Mouse (Mus musculus) heart, embryonic 16.5 days (tissue): ENCODE data around the gene Gm20388. TPM values are rescaled to one million over a fixed set of nuclear protein-coding genes. Genes with fewer than 3 reads are reported as not detected.

ENCODE experiments used
- ATAC-seq: fragments of 200-750 bp; cut with Nextera tagmentation; replicated peaks from 2 replicates; pipeline ENCODE4 v1.8.0; 2017; ENCODE audit warnings: moderate number of reproducible peaks; ENCODE audit not compliant: insufficient read depth, low FRiP score; ENCODE audit errors: extremely low read depth
- H3K27ac ChIP-seq: fragments of 300-500 bp; sonication (generic); 2 replicates; pipeline ENCODE4 v1.5.1; 2014; ENCODE audit warnings: mild to moderate bottlenecking, low read length, control low read depth, moderate library complexity
- H3K27me3 ChIP-seq: fragments of 300-500 bp; sonication (generic); 2 replicates; pipeline ENCODE4 v1.6.1; 2014; ENCODE audit warnings: low read length, mixed read lengths; ENCODE audit not compliant: control insufficient read depth, insufficient read depth
- H3K36me3 ChIP-seq: fragments of 300-500 bp; sonication (generic); 2 replicates; pipeline ENCODE4 v1.6.1; 2014; ENCODE audit not compliant: control insufficient read depth, insufficient read depth
- H3K4me1 ChIP-seq: fragments of 300-500 bp; sonication (generic); 2 replicates; pipeline ENCODE4 v1.6.1; 2014; ENCODE audit warnings: low read length, mixed read lengths; ENCODE audit not compliant: control insufficient read depth, insufficient read depth
- H3K4me2 ChIP-seq: fragments of 300-500 bp; sonication (generic); 2 replicates; pipeline ENCODE4 v1.6.1; 2014; ENCODE audit warnings: low read depth, mild to moderate bottlenecking, control low read depth, low read length
- H3K4me3 ChIP-seq: fragments of 300-500 bp; sonication (generic); 2 replicates; pipeline ENCODE4 v1.5.1; 2014; ENCODE audit warnings: mild to moderate bottlenecking, control low read depth, low read length
- H3K9ac ChIP-seq: fragments of 300-500 bp; sonication (generic); 2 replicates; pipeline ENCODE4 v1.6.1; 2014; ENCODE audit warnings: low read length, control low read depth
- H3K9me3 ChIP-seq: fragments of 300-500 bp; sonication (generic); replicated peaks from 2 replicates; pipeline ENCODE4 v1.6.1; 2016; ENCODE audit warnings: low read length; ENCODE audit not compliant: control insufficient read depth
- WGBS: fragments of 180-500 bp; shearing (Covaris S2); extraction: QIAGEN DNeasy Blood & Tissue Kit; methylation state at CpG from one replicate; pipeline ENCODE4 v1.1.7; 2014; 5-methylcytosine and 5-hydroxymethylcytosine counted together
- polyA plus RNA-seq: library from polyadenylated mRNA; unstranded; fragments of >200 nt; fragmentation: Nextera tagmentation; extraction: Ambion mirVana; gene quantifications from 2 replicates; pipeline ENCODE4 v1.2.1, GENCODE M21; 2015

Gm20388 gene
- polyA plus RNA-seq, 1 experiment from 2014 or later = 4.5 TPM

GRCm38 (mm10) chr8:122810376-122810775 lies 2899.7 kb downstream of the Gm20388 start:
- Histone ChIP-seq H3K27me3 (no peaks in the 10 kb centered on the region), H3K36me3 (0 out of 2 replicates have a peak, but pooled peaks cover 9% of the 10 kb centered on the region), H3K4me3 (no peak overlapping the region), H3K4me2 (no peak overlapping the region), H3K27ac (no peak overlapping the region), H3K9ac (no peak overlapping the region), H3K4me1 (0 out of 2 replicates have a peak, but pooled peaks cover 2% of the 10 kb centered on the region), H3K9me3 (no peaks in the 10 kb centered on the region)
- no peak for ATAC-seq
- WGBS = 71% methylated on average over 8 of the region's 8 CpGs

- Histone ChIP-seq H3K4me1 (0 out of 2 replicates have a peak, but pooled peaks cover 2% of the 10 kb centered on the region), H3K27ac (no peak overlapping the region), H3K4me2 (no peak overlapping the region), H3K4me3 (no peak overlapping the region), H3K9me3 (no peaks in the 10 kb centered on the region), H3K27me3 (peaks cover 2% of the 10 kb centered on the region; the same call in 1 of the 2 replicates), H3K9ac (no peak overlapping the region), H3K36me3 (0 out of 2 replicates have a peak, but pooled peaks cover 9% of the 10 kb centered on the region)
- ATAC-seq = no peak
- WGBS = 86% methylated on average over 16 of the region's 16 CpGs
These were observed 2901.3 kb downstream of the Gm20388 start for GRCm38 (mm10) chr8:122811870-122812494.

- Histone ChIP-seq H3K27ac (no peak overlapping the region), H3K9me3 (no peaks in the 10 kb centered on the region), H3K9ac (no peak overlapping the region), H3K4me3 (no peak overlapping the region), H3K27me3 (peaks cover 2% of the 10 kb centered on the region; the same call in 1 of the 2 replicates), H3K36me3 (0 out of 2 replicates have a peak, but pooled peaks cover 9% of the 10 kb centered on the region), H3K4me2 (no peak overlapping the region), H3K4me1 (0 out of 2 replicates have a peak, but pooled peaks cover 2% of the 10 kb centered on the region)
- ATAC-seq = 0 out of 2 replicates have a peak, but pooled peaks have one; percentile 23
- WGBS = 75% methylated on average over 14 of the region's 14 CpGs
These were observed 2902.1 kb downstream of the Gm20388 start for GRCm38 (mm10) chr8:122812610-122813250.

GRCm38 (mm10) chr8:122814608-122815007 lies 2904.0 kb downstream of the Gm20388 start:
- 0 out of 2 replicates have a peak, but pooled peaks cover 2% of the 10 kb centered on the region for H3K4me1 ChIP-seq
- H3K27ac ChIP-seq = no peak overlapping the region
- 40% methylated on average over 7 of the region's 7 CpGs for WGBS
- no peak overlapping the region for H3K4me3 ChIP-seq
- no peaks in the 10 kb centered on the region for H3K9me3 ChIP-seq
- H3K27me3 ChIP-seq = peaks cover 2% of the 10 kb centered on the region; the same call in 1 of the 2 replicates
- 0 out of 2 replicates have a peak, but pooled peaks cover 9% of the 10 kb centered on the region for H3K36me3 ChIP-seq
- H3K4me2 ChIP-seq = no peak overlapping the region
- no peak overlapping the region; the same call in 1 of the 2 replicates for H3K9ac ChIP-seq
- no peak for ATAC-seq

GRCm38 (mm10) chr8:122816965-122817364 lies 2906.3 kb downstream of the Gm20388 start:
- WGBS = 86% methylated on average over 6 of the region's 6 CpGs
- Histone ChIP-seq H3K4me3 (no peak overlapping the region), H3K27ac (no peak overlapping the region), H3K27me3 (peaks cover 2% of the 10 kb centered on the region; the same call in 1 of the 2 replicates), H3K4me1 (0 out of 2 replicates have a peak, but pooled peaks cover 2% of the 10 kb centered on the region), H3K9me3 (no peaks in the 10 kb centered on the region), H3K9ac (no peak overlapping the region), H3K36me3 (0 out of 2 replicates have a peak, but pooled peaks cover 9% of the 10 kb centered on the region), H3K4me2 (no peak overlapping the region)
- ATAC-seq = no peak

- H3K9ac ChIP-seq = no peak overlapping the region
- no peaks in the 10 kb centered on the region for H3K9me3 ChIP-seq
- 0 out of 2 replicates have a peak, but pooled peaks cover 2% of the 10 kb centered on the region for H3K4me1 ChIP-seq
- no peak for ATAC-seq
- 47% methylated on average over 13 of the region's 13 CpGs for WGBS
- H3K36me3 ChIP-seq = 0 out of 2 replicates have a peak, but pooled peaks cover 6% of the 10 kb centered on the region
- H3K4me2 ChIP-seq = no peak overlapping the region
- peaks cover 2% of the 10 kb centered on the region; the same call in 1 of the 2 replicates for H3K27me3 ChIP-seq
- no peak overlapping the region for H3K27ac ChIP-seq
- no peak overlapping the region for H3K4me3 ChIP-seq
These were observed 2907.3 kb downstream of the Gm20388 start for GRCm38 (mm10) chr8:122817724-122818496.

- Histone ChIP-seq H3K27me3 (peaks cover 2% of the 10 kb centered on the region; the same call in 1 of the 2 replicates), H3K4me3 (no peak overlapping the region), H3K4me1 (no peaks in the 10 kb centered on the region), H3K27ac (no peak overlapping the region), H3K4me2 (no peak overlapping the region), H3K9me3 (no peaks in the 10 kb centered on the region), H3K36me3 (no peaks in the 10 kb centered on the region), H3K9ac (no peak overlapping the region)
- 64% methylated on average over 11 of the region's 11 CpGs for WGBS
- no peak for ATAC-seq
These were observed 2909.1 kb downstream of the Gm20388 start for GRCm38 (mm10) chr8:122819776-122820175.

GRCm38 (mm10) chr8:122824571-122824970 lies 2913.9 kb downstream of the Gm20388 start:
- no peak for ATAC-seq
- WGBS = 39% methylated on average over 5 of the region's 5 CpGs
- Histone ChIP-seq H3K27me3 (no peaks in the 10 kb centered on the region), H3K9me3 (no peaks in the 10 kb centered on the region), H3K4me3 (no peak overlapping the region), H3K36me3 (no peaks in the 10 kb centered on the region), H3K4me1 (no peaks in the 10 kb centered on the region), H3K4me2 (no peak overlapping the region), H3K9ac (no peak overlapping the region), H3K27ac (no peak overlapping the region)
